Mouse (Mus musculus): Measurements from ENCODE around the gene Gmds. TPM values are rescaled to one million over a fixed set of nuclear protein-coding genes. Genes with fewer than 3 reads are reported as not detected.

Gmds gene
- polyA plus RNA-seq, 1 experiment = 5.5 TPM

GRCm38 (mm10) chr13:31924506-31924905 lies 414.0 kb downstream of the Gmds start:
- no peak overlapping the region for H3K27ac ChIP-seq (replicated peaks; ENCODE audit: low read depth, low read length)
- H3K4me3 ChIP-seq (ENCODE audit: insufficient read depth, low read depth, low read length) = no peak overlapping the region
- no peaks in the 10 kb centered on the region; the same call in 1 of the 2 replicates for H3K4me1 ChIP-seq (ENCODE audit: control insufficient read depth, insufficient read depth, insufficient read length, low read length)

GRCm38 (mm10) chr13:31919716-31920115 lies 418.8 kb downstream of the Gmds start:
- no peak overlapping the region for H3K27ac ChIP-seq (replicated peaks; ENCODE audit: low read depth, low read length)
- no peak overlapping the region for H3K4me3 ChIP-seq (ENCODE audit: insufficient read depth, low read depth, low read length)
- H3K4me1 ChIP-seq (ENCODE audit: control insufficient read depth, insufficient read depth, insufficient read length, low read length) = no peaks in the 10 kb centered on the region; the same call in 1 of the 2 replicates

GRCm38 (mm10) chr13:31917387-31917786 lies 421.2 kb downstream of the Gmds start:
- Histone ChIP-seq H3K27ac (replicated peaks; ENCODE audit: low read depth, low read length) (no peak overlapping the region), H3K4me3 (ENCODE audit: insufficient read depth, low read depth, low read length) (no peak overlapping the region), H3K4me1 (ENCODE audit: control insufficient read depth, insufficient read depth, insufficient read length, low read length) (no peaks in the 10 kb centered on the region; the same call in 1 of the 2 replicates)

- Histone ChIP-seq H3K27ac (replicated peaks; ENCODE audit: low read depth, low read length) (no peak overlapping the region), H3K4me3 (ENCODE audit: insufficient read depth, low read depth, low read length) (no peak overlapping the region), H3K4me1 (ENCODE audit: control insufficient read depth, insufficient read depth, insufficient read length, low read length) (peaks cover 4% of the 10 kb centered on the region; the same call in 1 of the 2 replicates)
Observed at GRCm38 (mm10) chr13:31915748-31916147, 422.8 kb downstream of the Gmds start.

- H3K4me1 ChIP-seq (ENCODE audit: control insufficient read depth, insufficient read depth, insufficient read length, low read length) = peaks cover 4% of the 10 kb centered on the region; the same call in 1 of the 2 replicates
- no peak overlapping the region for H3K27ac ChIP-seq (replicated peaks; ENCODE audit: low read depth, low read length)
- no peak overlapping the region for H3K4me3 ChIP-seq (ENCODE audit: insufficient read depth, low read depth, low read length)
Observed at GRCm38 (mm10) chr13:31914901-31915587, 423.5 kb downstream of the Gmds start.

- Histone ChIP-seq H3K4me3 (ENCODE audit: insufficient read depth, low read depth, low read length) (no peak overlapping the region), H3K27ac (replicated peaks; ENCODE audit: low read depth, low read length) (no peak overlapping the region), H3K4me1 (ENCODE audit: control insufficient read depth, insufficient read depth, insufficient read length, low read length) (peaks cover 4% of the 10 kb centered on the region; the same call in 1 of the 2 replicates)
Observed at GRCm38 (mm10) chr13:31911956-31912355, 426.6 kb downstream of the Gmds start.

- H3K4me1 ChIP-seq (ENCODE audit: control insufficient read depth, insufficient read depth, insufficient read length, low read length) = peaks cover 4% of the 10 kb centered on the region; the same call in 1 of the 2 replicates
- no peak overlapping the region for H3K4me3 ChIP-seq (ENCODE audit: insufficient read depth, low read depth, low read length)
- no peak overlapping the region for H3K27ac ChIP-seq (replicated peaks; ENCODE audit: low read depth, low read length)
Observed at GRCm38 (mm10) chr13:31911362-31911761, 427.2 kb downstream of the Gmds start.

GRCm38 (mm10) chr13:31909031-31909430 lies 429.5 kb downstream of the Gmds start:
- no peak overlapping the region for H3K27ac ChIP-seq (replicated peaks; ENCODE audit: low read depth, low read length)
- peaks cover 4% of the 10 kb centered on the region; the same call in 1 of the 2 replicates for H3K4me1 ChIP-seq (ENCODE audit: control insufficient read depth, insufficient read depth, insufficient read length, low read length)
- no peak overlapping the region for H3K4me3 ChIP-seq (ENCODE audit: insufficient read depth, low read depth, low read length)

DNA sequence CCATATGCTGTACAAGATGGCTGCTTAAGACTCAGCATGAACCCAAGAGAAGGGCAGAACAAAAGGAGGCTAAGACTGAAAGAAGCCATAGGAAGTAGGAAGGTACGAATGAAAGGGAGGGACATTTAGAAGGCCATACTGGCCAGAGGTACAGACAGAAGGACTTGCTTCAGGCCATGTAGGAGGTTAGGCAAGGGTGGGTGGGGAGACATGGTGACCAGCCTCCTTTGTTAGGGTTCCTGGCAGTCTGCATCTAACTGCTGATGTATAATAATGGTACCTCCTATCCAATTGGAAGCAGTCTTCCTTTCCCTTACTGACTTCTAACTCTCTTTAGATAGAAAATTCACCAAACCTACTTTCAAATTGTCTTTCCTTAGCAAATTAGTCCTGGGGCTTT lies 432.0 kb downstream of the Gmds start:
- Histone ChIP-seq H3K4me1 (ENCODE audit: control insufficient read depth, insufficient read depth, insufficient read length, low read length) (no peaks in the 10 kb centered on the region), H3K4me3 (ENCODE audit: insufficient read depth, low read depth, low read length) (no peak overlapping the region), H3K27ac (replicated peaks; ENCODE audit: low read depth, low read length) (no peak overlapping the region)

- H3K27ac ChIP-seq (replicated peaks; ENCODE audit: low read depth, low read length) = no peak overlapping the region
- H3K4me3 ChIP-seq (ENCODE audit: insufficient read depth, low read depth, low read length) = no peak overlapping the region
- H3K4me1 ChIP-seq (ENCODE audit: control insufficient read depth, insufficient read depth, insufficient read length, low read length) = no peaks in the 10 kb centered on the region
Observed at GRCm38 (mm10) chr13:31900191-31900590, 438.3 kb downstream of the Gmds start.

- Histone ChIP-seq H3K4me1 (ENCODE audit: control insufficient read depth, insufficient read depth, insufficient read length, low read length) (no peaks in the 10 kb centered on the region), H3K27ac (replicated peaks; ENCODE audit: low read depth, low read length) (no peak overlapping the region), H3K4me3 (ENCODE audit: insufficient read depth, low read depth, low read length) (no peak overlapping the region)
Observed at GRCm38 (mm10) chr13:31899392-31899791, 439.1 kb downstream of the Gmds start.

- no peak overlapping the region for H3K4me3 ChIP-seq (ENCODE audit: insufficient read depth, low read depth, low read length)
- H3K4me1 ChIP-seq (ENCODE audit: control insufficient read depth, insufficient read depth, insufficient read length, low read length) = no peaks in the 10 kb centered on the region
- no peak overlapping the region for H3K27ac ChIP-seq (replicated peaks; ENCODE audit: low read depth, low read length)
Observed at GRCm38 (mm10) chr13:31897493-31897892, 441.0 kb downstream of the Gmds start.

DNA sequence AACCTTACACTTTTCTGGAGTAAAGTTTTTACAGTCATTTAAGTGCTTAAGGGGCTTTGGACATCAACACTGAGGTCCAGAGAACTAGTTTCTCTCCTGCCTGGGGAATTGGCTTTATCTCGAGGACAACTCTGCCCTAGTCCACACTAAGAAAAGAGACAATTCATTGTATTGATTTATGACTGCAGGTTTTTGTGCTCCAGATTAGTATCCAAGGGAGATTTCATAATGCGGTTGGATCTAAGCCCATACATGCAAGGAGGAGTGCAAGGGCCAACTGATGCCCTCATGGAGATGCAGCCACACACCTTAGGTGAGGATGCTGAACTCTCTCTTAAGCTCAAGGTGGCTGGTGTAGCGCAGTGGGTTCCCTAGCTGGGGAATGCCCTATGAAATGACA lies 444.0 kb downstream of the Gmds start:
- no peak overlapping the region for H3K27ac ChIP-seq (replicated peaks; ENCODE audit: low read depth, low read length)
- no peak overlapping the region for H3K4me3 ChIP-seq (ENCODE audit: insufficient read depth, low read depth, low read length)
- no peaks in the 10 kb centered on the region for H3K4me1 ChIP-seq (ENCODE audit: control insufficient read depth, insufficient read depth, insufficient read length, low read length)

- Histone ChIP-seq H3K27ac (replicated peaks; ENCODE audit: low read depth, low read length) (no peak overlapping the region), H3K4me1 (ENCODE audit: control insufficient read depth, insufficient read depth, insufficient read length, low read length) (no peaks in the 10 kb centered on the region), H3K4me3 (ENCODE audit: insufficient read depth, low read depth, low read length) (no peak overlapping the region)
Observed at GRCm38 (mm10) chr13:31892913-31893514, 445.5 kb downstream of the Gmds start.

- Histone ChIP-seq H3K4me3 (ENCODE audit: insufficient read depth, low read depth, low read length) (no peak overlapping the region), H3K27ac (replicated peaks; ENCODE audit: low read depth, low read length) (no peak overlapping the region), H3K4me1 (ENCODE audit: control insufficient read depth, insufficient read depth, insufficient read length, low read length) (no peaks in the 10 kb centered on the region)
Observed at GRCm38 (mm10) chr13:31888500-31888899, 450.0 kb downstream of the Gmds start.

DNA sequence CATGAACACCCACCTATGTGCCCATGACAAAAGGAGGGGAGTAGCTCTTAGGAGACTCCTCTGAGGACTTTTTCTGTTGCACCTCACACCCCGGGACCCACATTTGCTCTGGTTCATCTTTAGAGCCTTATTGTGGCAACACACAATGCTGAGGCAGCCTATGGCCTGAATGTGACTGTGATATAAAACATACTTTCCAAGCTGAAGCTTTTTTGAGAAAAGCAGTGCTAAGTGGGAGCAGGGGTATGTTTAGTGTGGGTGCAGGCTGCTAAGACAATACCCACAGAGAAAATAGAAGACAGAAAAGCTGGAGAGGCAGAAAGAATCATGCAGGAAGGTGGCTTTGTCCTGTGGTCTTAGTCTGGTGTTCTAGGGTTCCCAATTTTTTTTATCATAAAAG lies 452.8 kb downstream of the Gmds start:
- H3K4me1 ChIP-seq (ENCODE audit: control insufficient read depth, insufficient read depth, insufficient read length, low read length) = no peaks in the 10 kb centered on the region
- no peak overlapping the region for H3K27ac ChIP-seq (replicated peaks; ENCODE audit: low read depth, low read length)
- no peak overlapping the region for H3K4me3 ChIP-seq (ENCODE audit: insufficient read depth, low read depth, low read length)
